Mouse (Mus musculus) telencephalon, adult 2 months (tissue): ENCODE results near the gene Gm21173.
"Not testable (repeated sequence)": the region's sequence is repeated elsewhere in the genome, so short reads cannot be mapped to it uniquely, and the experiment has no call there.

Experiments
- DNase-seq: peaks from one replicate; pipeline ENCODE4 v3.0.0-alpha.2; 2011; ENCODE audit warnings: low read depth, low spot score

Gm21173 gene

GRCm38 (mm10) chrY:76761300-76761699, at the start of gene Gm21173:
Gene Gm21173, plus strand, starts transcription at chrY:76761600.
- DNase-seq = not testable (repeated sequence)
